Mouse (Mus musculus): ENCODE measurements around the gene Epb41l4b.

- TF ChIP-seq MYOD1 (IDR thresholded peaks at IDR 0.05; ENCODE audit: control insufficient read depth, insufficient read length, low read depth), result no peak
- TF ChIP-seq CTCF (IDR thresholded peaks at IDR 0.05; ENCODE audit: control insufficient read depth, insufficient read depth, insufficient read length), result no peak
- TF ChIP-seq MAX (IDR thresholded peaks at IDR 0.05), result no peak
- no peak for TF ChIP-seq USF1 (IDR thresholded peaks at IDR 0.05; ENCODE audit: low read depth)
- no peak for TF ChIP-seq FOSL1 (IDR thresholded peaks at IDR 0.05; ENCODE audit: insufficient read depth, low read length, poor library complexity, severe bottlenecking)
- TF ChIP-seq CEBPB (IDR thresholded peaks at IDR 0.05; ENCODE audit: low read depth), result no peak
- no peak for TF ChIP-seq MYOG (IDR thresholded peaks at IDR 0.05; ENCODE audit: control insufficient read depth, extremely low read depth, insufficient read length)
Observed at GRCm38 (mm10) chr4:57067801-57068200, 75.4 kb downstream of the Epb41l4b start.
